20 mouse cellular contexts compared by ENCODE assay signal in genomic region chr17:75529222-75529935, GRCm38 (mm10). TPM values are rescaled to one million over a fixed set of nuclear protein-coding genes. Genes with fewer than 3 reads are reported as not detected.
DNase-seq lines count a peak whose midpoint lies in the region; ATAC-seq and TF ChIP-seq lines count a peak whose summit lies in the region.
"Had no signal": no experiment of that assay in that cellular context is flagged by ENCODE, and none has a peak within 500 bp of the region (broad histone marks: within the 10 kb centered on the region; RNA-seq: fewer than 3 reads in every experiment).

No protein-coding gene starts in this region.

- no peak overlapping the region for H3K4me3 ChIP-seq in heart, adult 2 months
- H3K4me3 ChIP-seq in lung, embryonic 14.5 days (ENCODE audit: low read depth, low read length), result no peak overlapping the region
- H3K4me3 ChIP-seq in stomach, postnatal 0 days (ENCODE audit: low read depth, low read length), result no peak overlapping the region
- H3K4me3 ChIP-seq: forebrain, embryonic 13.5 days; hindbrain, embryonic 13.5 days; limb, embryonic 12.5 days had no signal

- no peak for ATAC-seq in lung, embryonic 14.5 days (ENCODE audit: insufficient read depth)
- no peak for ATAC-seq in stomach, postnatal 0 days (ENCODE audit: low FRiP score, low TSS enrichment)
- ATAC-seq: forebrain, embryonic 13.5 days had no signal

- no peaks in the 10 kb centered on the region for H3K9me3 ChIP-seq in lung, embryonic 14.5 days (ENCODE audit: low read depth, low read length)
- H3K9me3 ChIP-seq in stomach, postnatal 0 days (ENCODE audit: control insufficient read depth, low read length), result no peaks in the 10 kb centered on the region
- H3K9me3 ChIP-seq: forebrain, embryonic 13.5 days; hindbrain, embryonic 13.5 days; limb, embryonic 12.5 days had no signal

- no peak for DNase-seq in heart, adult 2 months
- DNase-seq in heart, postnatal 25 days (ENCODE audit: low spot score), result no peak
- DNase-seq in lung, embryonic 14.5 days, result no peak
- DNase-seq in lung, postnatal 14 days, result no peak
- DNase-seq in ES-CJ7 (ENCODE audit: low read depth, low spot score), result peak; percentile 33
- no peak for DNase-seq in stomach, postnatal 0 days (ENCODE audit: low spot score)
- DNase-seq in cerebellum, postnatal 14 days, result no peak
- DNase-seq: adrenal gland, postnatal 36 days; cerebellum, adult 18-20 months; heart, postnatal 14 days; kidney, adult 9 months; kidney, postnatal 36 days; lung, adult 18-20 months; thymus, postnatal 36 days had no signal

- intact Hi-C loops in heart, adult 2 months (cut with DNase I), result loop anchor here (10.0 kb wide), 1 partner anchor 95 kb away; the partner anchor contains the start of gene Rasgrp3
- intact Hi-C loops in heart, postnatal 25 days (cut with DNase I), result no loop called here

- H3K36me3 ChIP-seq in heart, adult 2 months (ENCODE audit: control insufficient read depth, insufficient read depth, low read length), result peaks cover 10% of the 10 kb centered on the region
- no peaks in the 10 kb centered on the region for H3K36me3 ChIP-seq in lung, embryonic 14.5 days (ENCODE audit: insufficient read depth)
- no peaks in the 10 kb centered on the region for H3K36me3 ChIP-seq in stomach, postnatal 0 days (ENCODE audit: control insufficient read depth, insufficient read depth, low read length)
- H3K36me3 ChIP-seq: limb, embryonic 12.5 days had no signal

- H3K79me2 ChIP-seq in heart, adult 2 months (replicated peaks; ENCODE audit: control insufficient read depth, insufficient read depth, low read length), result no peaks in the 10 kb centered on the region

- peak; percentile 47 for TF ChIP-seq CTCF in heart, adult 2 months (IDR thresholded peaks at IDR 0.05)
- 0 out of 2 replicates have a peak, but pooled peaks have one; percentile 18 for TF ChIP-seq CTCF in lung, embryonic 14.5 days (IDR thresholded peaks at IDR 0.05; ENCODE audit: low read depth)
- TF ChIP-seq CTCF in stomach, postnatal 0 days (IDR thresholded peaks at IDR 0.05; ENCODE audit: low read depth), result peak; percentile 20

- 95% methylated on average over 14 of the region's 14 CpGs for WGBS in heart, adult 2 months
- 92% methylated on average over 14 of the region's 14 CpGs for WGBS in lung, embryonic 14.5 days
- 94% methylated on average over 14 of the region's 14 CpGs for WGBS in stomach, postnatal 0 days

- TF ChIP-seq EP300 in heart, adult 2 months (IDR thresholded peaks at IDR 0.05; ENCODE audit: insufficient read depth, low read depth, low read length), result no peak
- TF ChIP-seq EP300 in stomach, postnatal 0 days (optimal IDR thresholded peaks at IDR 0.05), result no peak

- no peak overlapping the region for H3K4me2 ChIP-seq in lung, embryonic 14.5 days
- H3K4me2 ChIP-seq in stomach, postnatal 0 days (replicated peaks; ENCODE audit: low read depth), result no peak overlapping the region
- H3K4me2 ChIP-seq: forebrain, embryonic 13.5 days; heart, embryonic 11.5 days; hindbrain, embryonic 13.5 days; limb, embryonic 12.5 days; midbrain, embryonic 11.5 days had no signal

- H3K27ac ChIP-seq in heart, adult 2 months, result no peak overlapping the region
- H3K27ac ChIP-seq in lung, embryonic 14.5 days (ENCODE audit: low read depth), result no peak overlapping the region
- no peak overlapping the region for H3K27ac ChIP-seq in stomach, postnatal 0 days (replicated peaks)
- H3K27ac ChIP-seq: forebrain, embryonic 13.5 days; hindbrain, embryonic 13.5 days; limb, embryonic 12.5 days; macrophage had no signal

- H3K9ac ChIP-seq in heart, adult 2 months (ENCODE audit: low read depth, low read length), result no peak overlapping the region
- no peak overlapping the region for H3K9ac ChIP-seq in lung, embryonic 14.5 days
- no peak overlapping the region for H3K9ac ChIP-seq in stomach, postnatal 0 days (ENCODE audit: low read length)
- H3K9ac ChIP-seq: forebrain, embryonic 13.5 days; hindbrain, embryonic 13.5 days; limb, embryonic 12.5 days had no signal

- TF ChIP-seq POLR2A in heart, adult 2 months (IDR thresholded peaks at IDR 0.05; ENCODE audit: insufficient read depth, low read depth, low read length), result no peak

- no peaks in the 10 kb centered on the region for H3K27me3 ChIP-seq in heart, adult 2 months (ENCODE audit: control insufficient read depth, insufficient read depth, low read length)
- no peaks in the 10 kb centered on the region for H3K27me3 ChIP-seq in lung, embryonic 14.5 days (ENCODE audit: insufficient read depth, low read length)
- H3K27me3 ChIP-seq in stomach, postnatal 0 days (ENCODE audit: control insufficient read depth, insufficient read depth, low read length), result no peaks in the 10 kb centered on the region
- H3K27me3 ChIP-seq: forebrain, embryonic 13.5 days; hindbrain, embryonic 13.5 days; limb, embryonic 12.5 days had no signal

- H3K4me1 ChIP-seq in heart, adult 2 months (ENCODE audit: control insufficient read depth, insufficient read depth, low read length), result peaks cover 3% of the 10 kb centered on the region; the same call in 1 of the 2 replicates
- H3K4me1 ChIP-seq in lung, embryonic 14.5 days (ENCODE audit: insufficient read depth), result no peaks in the 10 kb centered on the region
- no peaks in the 10 kb centered on the region for H3K4me1 ChIP-seq in stomach, postnatal 0 days (replicated peaks; ENCODE audit: control insufficient read depth, insufficient read depth)
- H3K4me1 ChIP-seq: forebrain, embryonic 13.5 days; limb, embryonic 12.5 days had no signal

RNA-seq across cellular contexts. Expression of gene Fam98a, which starts 22.4 kb away (rescaled TPM):
- total RNA-seq in heart, adult 2 months (2021), result 10 to 100 TPM; 35.9 to 42.6 TPM
- 14.5 and 24.5 TPM in 2 replicates for polyA plus RNA-seq in heart, adult 2 months (2012; rRNA removed)
- total RNA-seq in heart, postnatal 25 days (2021), result 10 to 100 TPM; 40.4 to 41.2 TPM
- polyA plus RNA-seq in lung, embryonic 14.5 days (2014; fragmentation: Nextera tagmentation; extraction: Ambion mirVana), result 7.9 and 9.7 TPM in 2 replicates
- 14.2 and 15.6 TPM in 2 replicates for polyA plus RNA-seq in stomach, postnatal 0 days (2015; fragmentation: Nextera tagmentation; extraction: Ambion mirVana)
